Mouse (Mus musculus) limb, embryonic 10.5 days (tissue): ENCODE data around the gene Chek2. TPM values are rescaled to one million over a fixed set of nuclear protein-coding genes. Genes with fewer than 3 reads are reported as not detected.
A peak's percentile ranks its signal among the peaks of the same experiment; 100 is the strongest.

Experiments
- DNase-seq: peaks from one replicate; pipeline ENCODE4 v3.0.0-alpha.2; 2017; ENCODE audit warnings: low spot score
- H3K27ac ChIP-seq: fragments of 300-500 bp; sonication (generic); 2 replicates; pipeline ENCODE4 v1.5.1; 2016; ENCODE audit warnings: mild to moderate bottlenecking
- H3K27me3 ChIP-seq: fragments of 300-500 bp; sonication (generic); 2 replicates; pipeline ENCODE4 v1.6.1; 2016; ENCODE audit warnings: low read depth, mild to moderate bottlenecking; ENCODE audit not compliant: poor library complexity, severe bottlenecking
- H3K36me3 ChIP-seq: fragments of 300-500 bp; sonication (generic); 2 replicates; pipeline ENCODE4 v1.6.1; 2016; ENCODE audit warnings: mild to moderate bottlenecking, moderate library complexity
- H3K4me1 ChIP-seq: fragments of 300-500 bp; sonication (generic); 2 replicates; pipeline ENCODE4 v1.6.1; 2016
- H3K4me3 ChIP-seq: fragments of 300-500 bp; sonication (generic); 2 replicates; pipeline ENCODE4 v1.5.1; 2016; ENCODE audit warnings: mild to moderate bottlenecking, moderate library complexity
- H3K9me3 ChIP-seq: fragments of 300-500 bp; sonication (generic); replicated peaks from 2 replicates; pipeline ENCODE4 v1.6.1; 2016; ENCODE audit warnings: mild to moderate bottlenecking
- WGBS: fragments of 180-500 bp; shearing (Covaris S2); methylation state at CpG from one replicate; pipeline ENCODE4 v1.1.7; 2016; 5-methylcytosine and 5-hydroxymethylcytosine counted together
- polyA plus RNA-seq: library from polyadenylated mRNA; unstranded; fragments of >200 nt; fragmentation: Nextera tagmentation; extraction: Ambion mirVana; gene quantifications from 2 replicates; pipeline ENCODE4 v1.2.1, GENCODE M21; 2016

Chek2 gene
- polyA plus RNA-seq, 1 experiment from 2014 or later: 40.8 TPM

- peaks cover 59% of the 10 kb centered on the region for H3K36me3 ChIP-seq
- no peak overlapping the region for H3K27ac ChIP-seq
- no peaks in the 10 kb centered on the region for H3K4me1 ChIP-seq
- no peaks in the 10 kb centered on the region for H3K9me3 ChIP-seq
- no peaks in the 10 kb centered on the region for H3K27me3 ChIP-seq
- WGBS: 76% methylated on average over 1 of the region's 1 CpGs
- DNase-seq: no peak
- H3K4me3 ChIP-seq: no peak overlapping the region
These were observed 50.2 kb downstream of the Chek2 start for GRCm38 (mm10) chr5:110889945-110890344.

GRCm38 (mm10) chr5:110890561-110890960 lies 50.8 kb downstream of the Chek2 start:
- no peaks in the 10 kb centered on the region for H3K27me3 ChIP-seq
- H3K36me3 ChIP-seq: peaks cover 59% of the 10 kb centered on the region
- no peak overlapping the region for H3K4me3 ChIP-seq
- H3K9me3 ChIP-seq: no peaks in the 10 kb centered on the region
- H3K4me1 ChIP-seq: no peaks in the 10 kb centered on the region
- no peak for DNase-seq
- no peak overlapping the region for H3K27ac ChIP-seq
- 94% methylated on average over 3 of the region's 3 CpGs for WGBS

GRCm38 (mm10) chr5:110897114-110897788 lies 57.5 kb downstream of the Chek2 start:
- Histone ChIP-seq H3K27me3 (no peaks in the 10 kb centered on the region), H3K27ac (peak overlapping the region; percentile 68), H3K9me3 (no peaks in the 10 kb centered on the region), H3K4me1 (peaks cover 21% of the 10 kb centered on the region), H3K4me3 (no peak overlapping the region), H3K36me3 (peaks cover 54% of the 10 kb centered on the region)
- DNase-seq: no peak
- WGBS: 50% methylated on average over 7 of the region's 7 CpGs

GRCm38 (mm10) chr5:110898169-110898568 lies 58.4 kb downstream of the Chek2 start:
- H3K4me1 ChIP-seq: peaks cover 21% of the 10 kb centered on the region
- H3K36me3 ChIP-seq: peaks cover 47% of the 10 kb centered on the region
- no peaks in the 10 kb centered on the region for H3K27me3 ChIP-seq
- 27% methylated on average over 7 of the region's 7 CpGs for WGBS
- H3K9me3 ChIP-seq: no peaks in the 10 kb centered on the region
- no peak overlapping the region for H3K4me3 ChIP-seq
- DNase-seq: peak; percentile 66
- no peak overlapping the region for H3K27ac ChIP-seq

- WGBS: 68% methylated on average over 4 of the region's 4 CpGs
- H3K27ac ChIP-seq: peak overlapping the region; percentile 38; the same call in 1 of the 2 replicates
- H3K9me3 ChIP-seq: no peaks in the 10 kb centered on the region
- H3K36me3 ChIP-seq: peaks cover 41% of the 10 kb centered on the region
- DNase-seq: no peak
- H3K4me1 ChIP-seq: peaks cover 21% of the 10 kb centered on the region
- no peak overlapping the region for H3K4me3 ChIP-seq
- H3K27me3 ChIP-seq: no peaks in the 10 kb centered on the region
These were observed 59.0 kb downstream of the Chek2 start for GRCm38 (mm10) chr5:110898785-110899184.

GRCm38 (mm10) chr5:110900331-110900730 lies 60.6 kb downstream of the Chek2 start:
- no peak for DNase-seq
- Histone ChIP-seq H3K4me3 (no peak overlapping the region), H3K4me1 (peaks cover 21% of the 10 kb centered on the region), H3K36me3 (peaks cover 32% of the 10 kb centered on the region), H3K9me3 (no peaks in the 10 kb centered on the region), H3K27me3 (no peaks in the 10 kb centered on the region), H3K27ac (no peak overlapping the region)

- no peak for DNase-seq
- Histone ChIP-seq H3K9me3 (no peaks in the 10 kb centered on the region), H3K27me3 (no peaks in the 10 kb centered on the region), H3K36me3 (peaks cover 24% of the 10 kb centered on the region), H3K27ac (no peak overlapping the region), H3K4me1 (no peaks in the 10 kb centered on the region), H3K4me3 (no peak overlapping the region)
- WGBS: 88% methylated on average over 1 of the region's 1 CpGs
These were observed 66.9 kb downstream of the Chek2 start for GRCm38 (mm10) chr5:110906708-110907107.

GRCm38 (mm10) chr5:110908879-110909278 lies 69.1 kb downstream of the Chek2 start:
- H3K9me3 ChIP-seq: no peaks in the 10 kb centered on the region
- 0 out of 2 replicates have a peak, but pooled peaks cover 2% of the 10 kb centered on the region for H3K4me1 ChIP-seq
- H3K4me3 ChIP-seq: no peak overlapping the region
- no peak for DNase-seq
- H3K27me3 ChIP-seq: no peaks in the 10 kb centered on the region
- no peak overlapping the region for H3K27ac ChIP-seq
- H3K36me3 ChIP-seq: peaks cover 24% of the 10 kb centered on the region

- Histone ChIP-seq H3K4me3 (no peak overlapping the region), H3K4me1 (0 out of 2 replicates have a peak, but pooled peaks cover 2% of the 10 kb centered on the region), H3K36me3 (peaks cover 24% of the 10 kb centered on the region), H3K27me3 (no peaks in the 10 kb centered on the region), H3K9me3 (no peaks in the 10 kb centered on the region), H3K27ac (no peak overlapping the region)
- DNase-seq: no peak
- WGBS: 86% methylated on average over 4 of the region's 4 CpGs
These were observed 70.3 kb downstream of the Chek2 start for GRCm38 (mm10) chr5:110909955-110910589.

GRCm38 (mm10) chr5:110914859-110915258 lies 75.1 kb downstream of the Chek2 start:
- H3K27me3 ChIP-seq: no peaks in the 10 kb centered on the region
- no peaks in the 10 kb centered on the region for H3K9me3 ChIP-seq
- peaks cover 22% of the 10 kb centered on the region; the same call in 1 of the 2 replicates for H3K36me3 ChIP-seq
- 87% methylated on average over 11 of the region's 11 CpGs for WGBS
- H3K4me3 ChIP-seq: no peak overlapping the region
- no peak overlapping the region for H3K27ac ChIP-seq
- no peak for DNase-seq
- 0 out of 2 replicates have a peak, but pooled peaks cover 2% of the 10 kb centered on the region for H3K4me1 ChIP-seq

- Histone ChIP-seq H3K9me3 (no peaks in the 10 kb centered on the region), H3K27me3 (no peaks in the 10 kb centered on the region), H3K27ac (no peak overlapping the region), H3K4me1 (0 out of 2 replicates have a peak, but pooled peaks cover 2% of the 10 kb centered on the region), H3K36me3 (peaks cover 22% of the 10 kb centered on the region; the same call in 1 of the 2 replicates), H3K4me3 (no peak overlapping the region)
- no peak for DNase-seq
- WGBS: 89% methylated on average over 3 of the region's 3 CpGs
These were observed 76.5 kb downstream of the Chek2 start for GRCm38 (mm10) chr5:110916241-110916640.

GRCm38 (mm10) chr5:110919541-110919940 lies 79.8 kb downstream of the Chek2 start:
- WGBS: 88% methylated on average over 4 of the region's 4 CpGs
- H3K4me1 ChIP-seq: no peaks in the 10 kb centered on the region
- peaks cover 19% of the 10 kb centered on the region; the same call in 1 of the 2 replicates for H3K36me3 ChIP-seq
- H3K27me3 ChIP-seq: no peaks in the 10 kb centered on the region
- DNase-seq: no peak
- no peaks in the 10 kb centered on the region for H3K9me3 ChIP-seq
- no peak overlapping the region for H3K27ac ChIP-seq
- no peak overlapping the region for H3K4me3 ChIP-seq

GRCm38 (mm10) chr5:110923336-110923735 lies 83.6 kb downstream of the Chek2 start:
- WGBS: 23% methylated on average over 1 of the region's 1 CpGs
- H3K4me1 ChIP-seq: no peaks in the 10 kb centered on the region
- H3K36me3 ChIP-seq: no peaks in the 10 kb centered on the region; the same call in 1 of the 2 replicates
- no peak for DNase-seq
- no peaks in the 10 kb centered on the region for H3K9me3 ChIP-seq
- H3K27ac ChIP-seq: no peak overlapping the region
- H3K4me3 ChIP-seq: no peak overlapping the region
- H3K27me3 ChIP-seq: no peaks in the 10 kb centered on the region
